Mouse (Mus musculus) bone marrow macrophage, adult 2 months (primary cell): ENCODE measurements at regions not wholly inside any gene's neighbourhood (a gene's known extent, or its start where the extent isn't known, plus 50 kb on each side); places are given as distances from the start of the nearest gene placed in this dataset.

Source experiments
- CTCF ChIP-seq: IDR thresholded peaks from 2 replicates; pipeline ENCODE4 v1.5.1; 2012; ENCODE audit warnings: low read depth, mild to moderate bottlenecking, low read length, moderate library complexity
- POLR2A ChIP-seq: IDR thresholded peaks from 2 replicates; pipeline ENCODE4 v1.6.1; 2012; ENCODE audit warnings: mild to moderate bottlenecking, low read depth, low read length, borderline replicate concordance

DNA sequence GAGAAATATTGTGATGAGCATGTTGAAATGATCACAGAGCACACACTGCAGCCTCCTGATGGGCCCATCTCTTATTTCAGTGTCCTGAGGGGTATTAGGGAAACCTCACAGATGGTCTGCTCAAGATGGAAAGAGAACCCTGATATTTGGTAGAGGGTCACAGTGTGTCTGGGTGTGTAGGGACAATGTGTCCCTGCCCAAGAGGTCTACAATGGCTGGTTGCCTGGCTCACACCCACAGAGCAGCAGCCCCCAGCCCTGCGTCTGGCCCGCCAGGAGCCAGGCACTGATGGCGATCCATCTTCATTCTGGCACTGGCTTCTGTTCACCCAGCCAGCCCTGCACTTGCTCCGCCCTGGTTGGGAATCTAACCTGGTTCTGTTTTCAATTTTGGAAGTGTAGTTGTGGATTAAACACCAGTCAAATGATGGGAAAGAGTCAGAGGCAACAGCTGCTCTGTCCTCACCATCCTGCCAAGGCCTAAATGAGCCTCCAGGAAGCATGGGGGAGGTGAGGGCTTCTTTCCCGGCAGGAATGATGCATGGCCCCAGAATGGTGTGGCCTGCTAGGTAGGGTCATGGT, 216.5 kb upstream of the Mki67 start:
- no peak for TF ChIP-seq CTCF
- TF ChIP-seq POLR2A = no peak
